Mouse (Mus musculus) thymus, adult 2 months (tissue): ENCODE results near the gene Calhm5. TPM values are rescaled to one million over a fixed set of nuclear protein-coding genes. Genes with fewer than 3 reads are reported as not detected.

Experiments
- DNase-seq: peaks from one replicate; pipeline ENCODE4 v3.0.0; 2021
- H3K27ac ChIP-seq: fragments of 200-500 bp; 2 replicates; pipeline ENCODE4 v1.5.1; 2012; ENCODE audit warnings: low read length, control low read depth; ENCODE audit not compliant: control insufficient read depth, insufficient read depth
- H3K27me3 ChIP-seq: fragments of 200-500 bp; 2 replicates; pipeline ENCODE4 v1.6.1; 2012; ENCODE audit warnings: mild to moderate bottlenecking, low read length, moderate library complexity, mixed read lengths; ENCODE audit not compliant: control insufficient read depth, insufficient read depth
- H3K36me3 ChIP-seq: fragments of 200-500 bp; 2 replicates; pipeline ENCODE4 v1.6.1; 2012; ENCODE audit warnings: mild to moderate bottlenecking, low read length, moderate library complexity; ENCODE audit not compliant: control insufficient read depth, insufficient read depth
- H3K4me1 ChIP-seq: fragments of 200-500 bp; replicated peaks from 2 replicates; pipeline ENCODE4 v1.6.1; 2012; ENCODE audit warnings: low read length; ENCODE audit not compliant: control insufficient read depth, insufficient read depth
- H3K4me3 ChIP-seq: fragments of 200-500 bp; 2 replicates; pipeline ENCODE4 v1.5.1; 2012; ENCODE audit warnings: mild to moderate bottlenecking, low read length, control low read depth, moderate library complexity; ENCODE audit not compliant: control insufficient read depth, insufficient read depth
- CTCF ChIP-seq: fragments of 200-500 bp; IDR thresholded peaks from 2 replicates; pipeline ENCODE4 v1.5.1; 2012; ENCODE audit warnings: mild to moderate bottlenecking, control low read depth, low read length, moderate library complexity, borderline replicate concordance; ENCODE audit not compliant: control insufficient read depth, poor library complexity, insufficient read depth; ENCODE audit errors: extremely low read depth
- POLR2A ChIP-seq: fragments of 200-500 bp; IDR thresholded peaks from 2 replicates; pipeline ENCODE4 v1.6.1; 2012; ENCODE audit warnings: mild to moderate bottlenecking, low read length, control low read depth, moderate library complexity; ENCODE audit not compliant: control insufficient read depth, poor library complexity, insufficient read depth; ENCODE audit errors: extremely low read depth
- WGBS: fragments of 180-500 bp; shearing (Covaris S2); methylation state at CpG from one replicate; pipeline ENCODE4 v1.1.7; 2018; 5-methylcytosine and 5-hydroxymethylcytosine counted together
- polyA plus RNA-seq: library from polyadenylated mRNA; depleted of rRNA; stranded (reverse); fragments of >200 nt; gene quantifications from 2 replicates; pipeline ENCODE4 v1.2.3, GENCODE M21; 2012

The Calhm5 gene
- polyA plus RNA-seq, 1 experiment: 0.09 TPM

DNA sequence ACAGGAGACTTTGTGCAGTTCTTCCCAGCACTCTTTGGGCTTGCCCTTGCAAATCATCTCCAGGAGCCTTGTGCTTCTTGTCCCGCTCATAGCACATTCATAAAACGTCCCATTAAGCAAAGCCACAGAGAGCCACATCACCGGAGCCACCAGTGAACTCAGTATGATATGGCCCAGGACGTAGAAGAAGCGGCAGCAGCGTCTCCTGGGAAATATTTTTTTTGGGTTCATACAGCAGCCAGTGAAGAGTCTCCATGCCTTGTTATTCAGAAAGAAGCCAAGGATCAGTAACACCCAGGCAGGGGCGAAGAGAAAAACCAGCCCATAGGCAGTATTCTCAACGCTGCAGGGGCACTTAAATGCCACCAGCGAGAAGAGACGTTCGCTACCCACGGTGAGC lies 355 bp downstream of the Calhm5 start:
- no peak for DNase-seq
- Histone ChIP-seq H3K27ac (no peak overlapping the region), H3K27me3 (no peaks in the 10 kb centered on the region), H3K4me3 (no peak overlapping the region), H3K4me1 (peaks cover 3% of the 10 kb centered on the region; the same call in 1 of the 2 replicates), H3K36me3 (no peaks in the 10 kb centered on the region)
- 82% methylated on average over 12 of the region's 12 CpGs for WGBS
- TF ChIP-seq CTCF (no peak), POLR2A (no peak)

GRCm38 (mm10) chr10:34095147-34095546 lies 1.2 kb downstream of the Calhm5 start:
- Histone ChIP-seq H3K27ac (no peak overlapping the region), H3K4me3 (no peak overlapping the region), H3K36me3 (no peaks in the 10 kb centered on the region), H3K27me3 (no peaks in the 10 kb centered on the region), H3K4me1 (peaks cover 3% of the 10 kb centered on the region; the same call in 1 of the 2 replicates)
- TF ChIP-seq POLR2A (no peak), CTCF (no peak)
- DNase-seq: no peak
- 67% methylated on average over 2 of the region's 2 CpGs for WGBS

DNA sequence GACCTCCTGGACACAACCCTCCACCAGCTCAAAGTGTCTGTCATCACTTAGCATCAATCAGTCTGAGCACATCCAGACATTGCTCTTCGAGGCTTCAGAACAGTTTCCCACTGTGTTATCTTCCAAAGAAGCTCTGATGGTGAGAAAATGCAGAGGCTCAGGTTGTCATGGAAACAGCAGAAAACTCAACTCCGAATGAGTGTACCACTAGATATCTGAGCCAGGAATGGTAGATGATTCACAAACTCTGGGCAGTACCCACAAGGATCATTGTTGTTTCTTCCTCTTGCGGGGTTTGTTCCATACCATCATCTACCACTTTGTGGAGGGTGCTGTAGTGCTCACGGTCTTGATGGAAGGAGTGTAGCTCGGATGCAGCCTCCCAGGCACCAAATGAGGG lies 4.4 kb downstream of the Calhm5 start:
- no peak overlapping the region for H3K27ac ChIP-seq
- no peak for DNase-seq
- no peak overlapping the region for H3K4me3 ChIP-seq
- 92% methylated on average over 5 of the region's 5 CpGs for WGBS
- peaks cover 3% of the 10 kb centered on the region; the same call in 1 of the 2 replicates for H3K4me1 ChIP-seq
- no peak for TF ChIP-seq CTCF
- TF ChIP-seq POLR2A: no peak
- H3K36me3 ChIP-seq: no peaks in the 10 kb centered on the region
- H3K27me3 ChIP-seq: no peaks in the 10 kb centered on the region

GRCm38 (mm10) chr10:34090481-34090880 lies 5.8 kb downstream of the Calhm5 start:
- TF ChIP-seq CTCF (no peak), POLR2A (no peak)
- Histone ChIP-seq H3K27ac (no peak overlapping the region), H3K4me1 (no peaks in the 10 kb centered on the region), H3K36me3 (no peaks in the 10 kb centered on the region), H3K27me3 (no peaks in the 10 kb centered on the region), H3K4me3 (no peak overlapping the region)
- DNase-seq: no peak
- WGBS: 93% methylated on average over 1 of the region's 1 CpGs

DNA sequence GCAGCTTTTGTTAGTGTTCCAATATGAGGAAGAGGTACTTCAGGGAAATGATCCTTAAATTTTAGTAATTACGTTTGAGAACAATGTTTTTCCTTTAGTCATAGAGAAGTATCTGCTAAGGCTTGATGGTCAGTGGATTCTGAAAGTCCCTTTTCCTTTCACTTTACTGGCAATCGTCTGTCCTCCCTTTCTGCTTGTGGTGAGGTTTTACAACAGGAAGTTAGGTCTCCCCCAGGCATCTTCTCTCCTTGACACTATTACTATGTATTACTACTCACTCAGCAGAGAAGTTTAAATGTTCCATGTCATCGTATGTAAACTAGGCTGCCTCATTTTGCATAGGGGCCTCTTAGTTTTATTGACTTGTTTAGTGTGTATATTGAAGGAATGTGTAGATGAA lies 6.8 kb downstream of the Calhm5 start:
- no peak for DNase-seq
- no peak overlapping the region for H3K27ac ChIP-seq
- no peaks in the 10 kb centered on the region for H3K36me3 ChIP-seq
- no peaks in the 10 kb centered on the region for H3K27me3 ChIP-seq
- H3K4me3 ChIP-seq: no peak overlapping the region
- WGBS: 8% methylated on average over 3 of the region's 3 CpGs
- TF ChIP-seq CTCF (no peak), POLR2A (no peak)
- no peaks in the 10 kb centered on the region for H3K4me1 ChIP-seq

DNA sequence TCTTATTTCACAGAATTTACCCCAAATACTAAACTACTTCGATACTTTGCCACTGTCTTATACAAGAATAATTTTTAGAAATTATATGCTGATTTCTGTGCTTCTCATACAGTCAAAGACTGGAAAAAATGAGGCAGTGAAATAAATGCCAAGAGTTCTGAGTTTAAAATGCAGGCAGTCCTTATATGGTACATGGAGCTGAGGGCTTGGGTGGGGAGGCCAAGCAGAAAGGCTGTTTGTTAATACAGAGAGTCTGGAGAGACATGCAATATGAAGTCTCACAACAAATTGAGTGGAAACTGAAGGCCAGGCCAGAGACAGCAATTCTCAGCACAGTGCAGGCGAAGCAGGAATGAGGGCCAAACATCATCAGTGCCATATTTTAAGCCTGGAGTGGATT lies 7.8 kb downstream of the Calhm5 start:
- Histone ChIP-seq H3K4me1 (no peaks in the 10 kb centered on the region), H3K27me3 (no peaks in the 10 kb centered on the region), H3K27ac (no peak overlapping the region), H3K36me3 (no peaks in the 10 kb centered on the region), H3K4me3 (no peak overlapping the region)
- DNase-seq: no peak
- no peak for TF ChIP-seq POLR2A
- TF ChIP-seq CTCF: no peak
- WGBS: 98% methylated on average over 2 of the region's 2 CpGs

- WGBS: 95% methylated on average over 1 of the region's 1 CpGs
- H3K36me3 ChIP-seq: no peaks in the 10 kb centered on the region
- no peak overlapping the region for H3K27ac ChIP-seq
- no peak overlapping the region for H3K4me3 ChIP-seq
- no peak for TF ChIP-seq CTCF
- TF ChIP-seq POLR2A: no peak
- DNase-seq: no peak
- H3K4me1 ChIP-seq: no peaks in the 10 kb centered on the region
- no peaks in the 10 kb centered on the region for H3K27me3 ChIP-seq
Observed at GRCm38 (mm10) chr10:34086514-34086913, 9.8 kb downstream of the Calhm5 start.
